Mouse (Mus musculus): ENCODE measurements around the gene Rfc4. TPM values are rescaled to one million over a fixed set of nuclear protein-coding genes. Genes with fewer than 3 reads are reported as not detected.
A peak's percentile ranks its signal among the peaks of the same experiment; 100 is the strongest.

The Rfc4 gene
- 1 to 10 TPM; 4.4 to 9.3 TPM for total RNA-seq (2021)
- long read RNA-seq, experiment 1, transcript Rfc4-201 (11 exons, 1,228 nt): major isoform, 16 of 17 reads
- long read RNA-seq, experiment 1, partial matches to known transcripts: 0 of 17 reads
- long read RNA-seq, experiment 1, other reads (novel, unspliced or antisense): 1 of 17 reads
- long read RNA-seq, experiment 2, transcript Rfc4-201 (11 exons, 1,228 nt): major isoform, 8 of 9 reads
- long read RNA-seq, experiment 2, partial matches to known transcripts: 0 of 9 reads
- long read RNA-seq, experiment 2, other reads (novel, unspliced or antisense): 1 of 9 reads

GRCm38 (mm10) chr16:23127673-23128375 is at the start of gene Rfc4:
TSS of gene Rfc4 (minus strand) at chr16:23127737.
- intact Hi-C loops (cut with DNase I): loop anchor here (2.0 kb wide), 1 partner anchor 19 kb away; no protein-coding TSS in a partner anchor
- DNase-seq: peak; percentile 94 to 97

- intact Hi-C loops (cut with DNase I): no loop called here
- no peak for DNase-seq
Observed at GRCm38 (mm10) chr16:23175956-23176355, 48.4 kb upstream of the Rfc4 start.

GRCm38 (mm10) chr16:23174855-23175254 is 47.3 kb upstream of the Rfc4 start:
- no peak for DNase-seq
- intact Hi-C loops (cut with DNase I): no loop called here

DNA sequence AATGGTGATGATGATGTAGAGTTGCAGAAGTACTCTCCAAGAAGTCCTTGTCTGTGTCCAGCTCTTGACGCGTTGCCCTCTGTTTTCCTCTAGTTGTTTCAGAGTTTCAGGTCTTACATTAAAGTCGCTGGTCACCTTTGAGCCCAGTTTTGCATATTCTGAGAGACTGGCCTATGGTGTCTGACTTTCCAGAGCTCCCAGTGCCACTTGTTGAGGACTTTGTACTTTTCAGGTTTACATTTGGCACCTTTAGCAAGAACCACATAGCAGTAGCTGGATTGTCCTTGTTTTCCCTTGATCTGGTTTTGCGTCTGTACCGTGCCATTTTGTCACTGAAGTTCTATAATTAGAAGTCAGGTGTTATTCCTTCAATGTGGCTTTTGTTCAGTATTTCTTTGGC is 46.4 kb upstream of the Rfc4 start:
- DNase-seq: no peak
- intact Hi-C loops (cut with DNase I): no loop called here

DNA sequence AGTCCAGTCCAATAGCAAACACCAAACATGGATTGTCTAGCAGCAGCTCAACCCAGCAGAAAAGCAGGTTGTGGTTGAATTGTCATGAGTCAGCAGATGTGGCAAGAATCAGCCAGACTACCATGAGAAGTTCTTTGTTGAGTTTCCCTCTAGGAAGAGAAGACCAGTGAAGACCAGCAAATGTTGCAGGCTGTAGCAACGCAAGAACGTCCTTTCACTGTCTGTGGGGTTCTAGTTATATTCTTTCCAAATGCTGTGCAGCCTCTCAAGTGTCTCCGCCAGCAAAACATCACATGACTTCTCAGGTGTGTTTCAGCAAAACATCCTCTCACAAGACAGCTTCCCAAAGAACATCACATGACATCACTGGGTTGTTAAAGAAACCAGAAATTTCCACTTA is 43.3 kb upstream of the Rfc4 start:
- intact Hi-C loops (cut with DNase I): no loop called here
- no peak for DNase-seq

DNA sequence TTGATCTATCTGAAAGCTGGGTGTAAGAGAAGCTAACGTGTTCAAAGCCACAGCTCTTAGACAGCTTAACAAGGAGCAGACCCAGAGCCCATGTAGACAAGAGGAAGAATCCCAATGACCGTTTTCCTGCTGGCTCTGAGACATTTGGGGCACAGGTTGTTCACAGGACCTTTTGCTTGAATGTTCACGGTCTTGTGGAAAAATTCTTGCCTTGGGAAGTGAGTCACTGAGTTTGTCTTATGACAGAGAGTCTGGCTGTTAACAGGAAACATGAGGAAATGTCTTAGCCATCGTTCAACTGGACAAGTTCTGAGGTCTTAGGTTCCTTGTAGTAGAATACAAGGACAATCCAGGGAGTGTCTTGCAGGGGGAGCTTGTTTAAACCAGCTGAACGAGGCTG is 39.5 kb upstream of the Rfc4 start:
- intact Hi-C loops (cut with DNase I): loop anchor here (5.0 kb wide), 1 partner anchor 45 kb away; no protein-coding TSS in a partner anchor
- DNase-seq: no peak

DNA sequence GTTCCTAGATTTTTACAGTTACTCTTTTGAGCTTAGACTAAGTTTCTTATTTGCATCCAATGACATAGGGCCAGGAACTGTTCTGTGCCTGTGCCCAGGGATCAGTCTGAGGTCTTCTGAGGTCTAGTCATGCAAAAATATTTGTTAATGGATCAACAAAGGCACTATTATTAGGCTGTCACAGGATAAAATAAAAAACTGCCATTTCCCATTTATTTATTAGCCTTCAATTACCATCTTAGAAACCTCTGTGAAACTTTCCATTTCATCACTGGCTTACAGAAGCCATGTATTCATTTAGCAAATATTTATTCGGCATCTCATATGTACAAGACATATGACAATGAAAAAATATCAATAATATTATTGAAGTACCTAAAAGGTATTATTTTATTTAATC is 39.1 kb upstream of the Rfc4 start:
- intact Hi-C loops (cut with DNase I): loop anchor here (5.0 kb wide), 1 partner anchor 46 kb away; no protein-coding TSS in a partner anchor
- no peak for DNase-seq

- DNase-seq: no peak
- intact Hi-C loops (cut with DNase I): loop anchor here (5.0 kb wide), 1 partner anchor 47 kb away; no protein-coding TSS in a partner anchor
Observed at GRCm38 (mm10) chr16:23165441-23165840, 37.9 kb upstream of the Rfc4 start.

DNA sequence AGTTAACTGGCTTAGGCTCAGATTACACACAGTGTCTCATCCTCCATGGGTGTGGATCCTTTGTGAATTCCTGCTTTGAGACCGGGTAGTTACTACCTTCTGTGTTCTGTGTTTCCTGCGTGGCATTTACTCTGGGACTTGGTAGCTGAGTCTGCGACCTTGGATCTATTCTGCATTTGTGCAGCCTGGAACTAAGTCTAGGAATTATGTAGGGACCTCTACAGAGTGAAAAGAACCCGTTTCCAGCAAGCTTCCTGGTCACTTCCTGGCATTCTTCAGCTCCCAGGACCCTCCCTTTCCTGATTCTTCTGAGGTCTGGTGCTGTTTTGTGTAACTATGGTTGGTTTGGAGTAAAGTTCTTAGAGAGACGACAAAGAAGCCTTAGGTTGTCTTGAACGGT is 36.9 kb upstream of the Rfc4 start:
- no peak for DNase-seq
- intact Hi-C loops (cut with DNase I): no loop called here

DNA sequence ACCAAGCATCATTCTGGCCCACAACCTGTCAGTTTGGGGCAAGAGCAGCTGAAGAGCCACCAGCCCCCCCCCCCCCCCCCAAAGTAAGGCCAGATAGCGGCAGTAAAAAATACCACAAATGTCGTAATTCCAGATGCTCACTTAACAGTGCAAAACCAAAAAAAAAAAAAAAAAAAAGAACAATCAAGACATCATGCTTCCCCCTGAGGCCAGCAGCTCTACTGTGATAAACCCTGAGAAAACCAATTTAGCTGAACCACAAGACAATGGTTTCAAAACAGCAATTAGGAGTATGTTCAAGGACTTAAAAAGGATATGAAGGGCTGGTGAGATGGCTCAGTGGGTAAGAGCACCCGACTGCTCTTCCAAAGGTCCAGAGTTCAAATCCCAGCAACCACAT is 34.6 kb upstream of the Rfc4 start:
- DNase-seq: no peak
- intact Hi-C loops (cut with DNase I): no loop called here

DNA sequence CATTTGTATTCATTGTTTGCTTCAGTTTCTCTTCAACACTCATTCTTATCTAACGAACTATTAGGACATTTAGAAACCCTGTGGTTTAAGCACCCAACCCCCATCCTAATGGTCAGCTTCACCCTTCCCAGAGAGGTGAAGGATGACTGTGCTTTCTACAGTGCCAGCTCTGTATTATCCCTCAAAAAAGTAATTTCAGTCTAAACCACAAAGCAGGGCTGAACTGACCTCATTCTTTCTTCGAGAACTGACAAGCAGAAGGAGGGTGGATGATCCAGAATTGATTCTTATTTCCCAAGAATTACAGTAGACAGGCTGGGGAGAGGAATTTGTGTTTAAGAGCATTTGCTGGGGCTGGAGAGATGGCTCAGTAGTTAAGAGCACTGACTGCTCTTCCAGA is 32.2 kb upstream of the Rfc4 start:
- no peak for DNase-seq
- intact Hi-C loops (cut with DNase I): no loop called here

GRCm38 (mm10) chr16:23158957-23159356 is 31.4 kb upstream of the Rfc4 start:
- intact Hi-C loops (cut with DNase I): no loop called here

DNA sequence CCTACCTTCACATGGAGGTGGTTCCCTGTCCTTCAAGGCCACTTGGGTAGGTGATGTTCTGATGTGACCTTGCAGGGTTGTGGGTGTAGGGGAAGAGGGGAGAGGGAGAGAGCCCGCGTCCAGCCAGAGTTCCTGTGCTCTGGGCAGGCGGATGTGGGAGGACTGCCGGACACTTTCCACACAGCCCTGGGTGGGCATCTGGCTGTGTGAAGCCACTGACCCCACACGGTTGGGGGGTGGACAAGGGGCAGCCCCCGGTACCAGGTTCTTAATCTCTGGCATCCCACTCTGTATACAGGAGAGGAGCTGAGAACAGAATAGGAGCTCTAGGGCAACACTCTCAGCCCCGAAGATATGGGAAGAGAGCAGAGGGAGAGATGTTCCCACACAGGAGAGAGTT is 30.8 kb upstream of the Rfc4 start:
- intact Hi-C loops (cut with DNase I): no loop called here

More at GRCm38 (mm10) chr16:23158957-23159356, 31.4 kb upstream of the Rfc4 start:
- no peak for DNase-seq

DNA sequence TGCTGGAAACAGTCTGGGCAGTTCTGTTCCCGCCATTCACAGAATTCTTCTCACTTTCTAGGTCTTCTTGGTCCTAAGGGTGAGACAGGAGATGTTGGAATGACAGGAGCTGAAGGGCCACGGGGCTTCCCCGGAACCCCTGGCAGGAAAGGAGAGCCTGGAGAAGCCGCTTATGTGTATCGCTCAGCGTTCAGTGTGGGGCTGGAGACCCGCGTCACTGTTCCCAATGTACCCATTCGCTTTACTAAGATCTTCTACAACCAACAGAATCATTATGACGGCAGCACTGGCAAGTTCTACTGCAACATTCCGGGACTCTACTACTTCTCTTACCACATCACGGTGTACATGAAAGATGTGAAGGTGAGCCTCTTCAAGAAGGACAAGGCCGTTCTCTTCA is 29.5 kb upstream of the Rfc4 start:
- intact Hi-C loops (cut with DNase I): no loop called here
- DNase-seq: no peak

More for the DNA sequence above, 30.8 kb upstream of the Rfc4 start:
- DNase-seq: no peak

- DNase-seq: no peak
- intact Hi-C loops (cut with DNase I): no loop called here
Observed at GRCm38 (mm10) chr16:23154261-23154660, 26.7 kb upstream of the Rfc4 start.

- DNase-seq: peak; percentile 28 to 47
- intact Hi-C loops (cut with DNase I): loop anchor here (1.0 to 2.0 kb wide), 2 partner anchors 73 to 252 kb away; partner anchors contain the start of gene St6gal1
Observed at GRCm38 (mm10) chr16:23151423-23151822, 23.9 kb upstream of the Rfc4 start.

DNA sequence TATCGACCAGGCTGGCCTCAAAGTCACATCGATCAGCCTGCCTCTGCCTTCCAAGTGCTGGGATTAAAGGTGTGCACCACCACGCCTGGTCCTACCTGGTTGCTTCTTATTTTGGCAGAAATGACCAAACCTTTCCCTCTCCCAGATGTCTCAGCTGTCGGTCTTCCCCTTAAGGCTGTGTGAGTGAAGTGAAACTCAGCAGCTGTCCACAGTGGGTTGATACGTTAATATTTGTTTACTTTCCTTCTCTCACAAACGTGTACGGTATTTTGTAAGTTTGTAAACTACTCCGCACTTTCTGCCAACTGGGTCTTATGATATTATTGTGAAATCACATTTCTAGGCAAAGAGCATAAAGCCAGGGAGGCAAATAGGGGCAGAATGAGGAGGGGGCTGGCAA is 21.9 kb upstream of the Rfc4 start:
- no peak for DNase-seq
- intact Hi-C loops (cut with DNase I): no loop called here

DNA sequence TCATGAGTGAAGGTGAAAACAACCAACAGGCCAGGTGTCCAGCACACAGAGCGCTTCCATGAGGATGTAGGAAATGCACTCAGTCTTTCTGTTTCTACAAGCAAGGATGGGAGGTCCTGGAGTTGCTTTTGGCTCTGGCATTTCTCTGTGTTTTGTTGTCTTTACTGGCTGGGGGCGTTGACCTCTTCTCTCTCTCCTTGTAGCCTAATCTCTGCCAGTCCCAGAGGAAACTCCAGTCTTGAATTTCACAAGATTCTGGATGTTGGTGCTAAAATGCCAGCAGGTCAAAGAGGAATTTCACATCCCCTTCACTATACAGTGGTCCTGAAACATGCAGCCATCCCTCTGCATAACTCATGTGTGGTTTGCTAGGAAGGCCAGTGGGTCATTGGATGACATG is 21.4 kb upstream of the Rfc4 start:
- intact Hi-C loops (cut with DNase I): no loop called here
- DNase-seq: no peak

DNA sequence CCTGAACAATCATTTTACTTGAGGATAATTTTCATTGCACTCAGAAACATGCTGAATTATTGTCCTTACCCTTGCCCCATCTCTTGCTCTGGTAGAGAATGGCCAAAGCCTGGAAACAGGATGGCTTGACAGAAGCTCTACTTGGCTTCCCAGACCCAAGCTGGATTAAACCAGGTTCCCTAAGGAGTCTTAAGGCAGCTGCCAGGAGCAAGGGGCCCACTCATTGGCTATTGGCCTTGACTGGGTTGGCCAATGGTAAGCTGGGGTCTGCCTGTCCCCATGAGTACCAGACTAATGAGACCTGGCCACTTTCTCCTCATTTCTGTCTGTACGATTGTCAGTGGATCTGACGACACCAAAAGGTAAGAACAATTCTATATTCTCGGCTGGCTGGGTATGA is 18.7 kb upstream of the Rfc4 start, which contains the start of gene Adipoq:
Gene Adipoq (plus strand): TSS at position 257 of the 400 bp plus-strand sequence.
- intact Hi-C loops (cut with DNase I): no loop called here
- DNase-seq: no peak

DNA sequence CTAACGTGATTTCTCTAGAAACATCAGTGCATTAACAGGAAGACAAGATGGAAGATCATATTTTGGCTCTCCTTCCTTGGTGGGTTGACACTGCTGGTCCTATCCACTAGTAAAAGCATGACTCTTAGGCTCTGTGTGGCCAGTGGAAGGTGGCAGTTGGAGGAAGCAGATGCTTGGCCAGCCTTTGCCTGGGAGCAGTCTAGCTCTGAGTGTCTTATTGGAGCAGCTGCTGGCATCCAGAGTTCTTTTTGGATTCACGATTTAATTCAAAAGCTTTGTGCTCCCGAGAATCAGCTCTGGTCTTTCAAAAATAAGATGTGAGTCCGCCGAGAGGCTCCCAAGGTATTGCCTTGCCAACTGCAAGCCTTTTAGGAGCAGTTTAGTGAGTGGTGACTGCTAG is 17.7 kb upstream of the Rfc4 start:
- DNase-seq: no peak
- intact Hi-C loops (cut with DNase I): no loop called here

- intact Hi-C loops (cut with DNase I): no loop called here
- DNase-seq: no peak
Observed at GRCm38 (mm10) chr16:23144326-23144725, 16.8 kb upstream of the Rfc4 start.

DNA sequence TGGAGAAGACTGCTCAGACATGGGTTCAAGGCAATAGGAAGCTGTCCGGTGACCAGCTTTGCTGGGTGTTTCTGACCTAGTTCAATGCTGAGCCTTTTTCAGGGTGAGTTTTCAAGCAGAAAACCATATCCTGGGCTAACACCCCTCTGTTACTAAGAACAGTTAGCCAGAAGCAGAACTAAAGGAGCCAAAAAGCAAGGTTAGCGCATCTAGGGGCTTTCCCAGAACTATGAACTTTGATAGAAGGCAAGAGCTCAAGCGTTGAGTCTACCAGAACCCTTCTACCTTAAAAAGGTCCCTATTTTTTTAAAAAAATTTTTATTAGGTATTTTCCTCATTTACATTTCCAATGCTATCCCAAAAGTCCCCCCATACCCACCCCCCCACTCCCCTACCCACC is 13.4 kb upstream of the Rfc4 start:
- DNase-seq: no peak
- intact Hi-C loops (cut with DNase I): no loop called here
